Mouse (Mus musculus): ENCODE measurements around the gene Nos2. TPM values are rescaled to one million over a fixed set of nuclear protein-coding genes. Genes with fewer than 3 reads are reported as not detected.

Gene Nos2
- total and polyA plus RNA-seq, 3 experiments: not detected

GRCm38 (mm10) chr11:79005578-79006394 is 85.2 kb downstream of the Nos2 start:
- Histone ChIP-seq H3K27ac (ENCODE audit: control insufficient read depth, low read depth, low read length) (peak overlapping the region; percentile 87), H3K79me2 (ENCODE audit: control insufficient read depth, insufficient read depth, low read length, poor library complexity) (no peaks in the 10 kb centered on the region), H3K4me3 (ENCODE audit: control insufficient read depth in 1 of 2, insufficient read depth in 1 of 2, low read depth in 2 of 2, low read length in 2 of 2) (peak overlapping the region; percentile 17 to 35)
- 0 out of 2 replicates have a peak, but pooled peaks have one; percentile 40 for TF ChIP-seq MAX (IDR thresholded peaks at IDR 0.05; ENCODE audit: low read length)
- peak; percentile 95 for TF ChIP-seq ZMIZ1 (IDR thresholded peaks at IDR 0.05; ENCODE audit: low read depth, low read length)
- peak; percentile 98 for TF ChIP-seq GATA1 (IDR thresholded peaks at IDR 0.05; ENCODE audit: low read depth, low read length)
- TF ChIP-seq MEF2A (IDR thresholded peaks at IDR 0.05; ENCODE audit: extremely low read depth, insufficient replicate concordance, low read depth, low read length, poor library complexity, severe bottlenecking): peak; percentile 65; the same call in 1 of the 2 replicates
- TF ChIP-seq RCOR1 (IDR thresholded peaks at IDR 0.05; ENCODE audit: low read depth, low read length): peak; percentile 93
- peak; percentile 79; the same call in 1 of the 2 replicates for TF ChIP-seq POLR2AphosphoS2 (IDR thresholded peaks at IDR 0.05; ENCODE audit: low read length)
- no peak; the same call in 1 of the 2 replicates for TF ChIP-seq CHD2 (IDR thresholded peaks at IDR 0.05; ENCODE audit: low read length)
- TF ChIP-seq ZNF384 (IDR thresholded peaks at IDR 0.05; ENCODE audit: low read depth, low read length): no peak
- TF ChIP-seq RAD21 (IDR thresholded peaks at IDR 0.05; ENCODE audit: low read depth, low read length): no peak; the same call in 1 of the 2 replicates
- TF ChIP-seq CHD1 (IDR thresholded peaks at IDR 0.05; ENCODE audit: low read depth, low read length): 0 out of 2 replicates have a peak, but pooled peaks have one; percentile 38
- no peak for TF ChIP-seq NRF1 (IDR thresholded peaks at IDR 0.05; ENCODE audit: insufficient read depth, low read depth, low read length, poor library complexity, severe bottlenecking)
- TF ChIP-seq TAL1 (IDR thresholded peaks at IDR 0.05; ENCODE audit: low read length): peak; percentile 79
- TF ChIP-seq MYC (IDR thresholded peaks at IDR 0.05; ENCODE audit: low read depth, low read length): peak; percentile 93
- TF ChIP-seq MAFK (IDR thresholded peaks at IDR 0.05; ENCODE audit: borderline replicate concordance, low read depth, low read length): peak; percentile 32; the same call in 1 of the 2 replicates
- TF ChIP-seq USF1 (IDR thresholded peaks at IDR 0.05; ENCODE audit: low read depth, low read length): no peak
- peak; percentile 60; the same call in 1 of the 2 replicates for TF ChIP-seq MXI1 (IDR thresholded peaks at IDR 0.05; ENCODE audit: low read depth, low read length)
- no peak for TF ChIP-seq ZC3H11A (IDR thresholded peaks at IDR 0.05; ENCODE audit: low read depth, low read length)
- TF ChIP-seq EP300 (IDR thresholded peaks at IDR 0.05; ENCODE audit: low read depth in 1 of 2, low read length in 2 of 2): peak; percentile 96 to 99
- TF ChIP-seq UBTF (IDR thresholded peaks at IDR 0.05; ENCODE audit: borderline replicate concordance, insufficient read depth, low read depth, low read length): 0 out of 2 replicates have a peak, but pooled peaks have one; percentile 66
- peak; percentile 77 for TF ChIP-seq NELFE (IDR thresholded peaks at IDR 0.05; ENCODE audit: low read depth, low read length)
- TF ChIP-seq E2F4 (IDR thresholded peaks at IDR 0.05; ENCODE audit: borderline replicate concordance, low read depth, low read length): no peak
- peak; percentile 58; the same call in 1 of the 2 replicates for TF ChIP-seq KAT2A (conservative IDR thresholded peaks at IDR 0.05; ENCODE audit: low read depth, low read length)
- peak; percentile 42; the same call in 1 of the 2 replicates for TF ChIP-seq BHLHE40 (IDR thresholded peaks at IDR 0.05; ENCODE audit: borderline replicate concordance, low read depth, low read length)
- peak; percentile 84 for TF ChIP-seq ELF1 (IDR thresholded peaks at IDR 0.05; ENCODE audit: low read depth, low read length)
- peak; percentile 31 for TF ChIP-seq SMC3 (IDR thresholded peaks at IDR 0.05; ENCODE audit: low read depth, low read length)
- peak; percentile 96 for TF ChIP-seq SIN3A (IDR thresholded peaks at IDR 0.05; ENCODE audit: low read length)
- TF ChIP-seq JUND (IDR thresholded peaks at IDR 0.05; ENCODE audit: low read depth, low read length): peak; percentile 74; the same call in 1 of the 2 replicates
- no peak for TF ChIP-seq ZKSCAN1 (IDR thresholded peaks at IDR 0.05; ENCODE audit: low read depth, low read length)
- TF ChIP-seq HCFC1 (IDR thresholded peaks at IDR 0.05; ENCODE audit: low read depth, low read length): peak; percentile 82
- peak; percentile 97 for TF ChIP-seq ETS1 (IDR thresholded peaks at IDR 0.05; ENCODE audit: low read depth, low read length)
- peak; percentile 39 to 90; a peak in 2 of 4 replicates for TF ChIP-seq POLR2A (IDR thresholded peaks at IDR 0.05; ENCODE audit: control insufficient read depth in 1 of 2, insufficient read depth in 1 of 2, low read depth in 1 of 2, low read length in 2 of 2, poor library complexity in 1 of 2)
- 0 out of 2 replicates have a peak, but pooled peaks have one; percentile 21 for TF ChIP-seq MAZ (IDR thresholded peaks at IDR 0.05; ENCODE audit: low read depth, low read length)
- peak; percentile 94 for TF ChIP-seq MYB (IDR thresholded peaks at IDR 0.05; ENCODE audit: low read depth, low read length)
- no peak for TF ChIP-seq USF2 (IDR thresholded peaks at IDR 0.05; ENCODE audit: borderline replicate concordance in 1 of 2, insufficient read depth in 1 of 2, low read depth in 1 of 2, low read length in 2 of 2)

More at GRCm38 (mm10) chr11:79005578-79006394, 85.2 kb downstream of the Nos2 start:
- Histone ChIP-seq H3K36me3 (ENCODE audit: control insufficient read depth in 1 of 2, insufficient read depth in 2 of 2, low read length in 2 of 2) (peaks cover 0 to 57% of the 10 kb centered on the region in 2 experiments; a peak in 2 of 4 replicates), H3K4me1 (ENCODE audit: control insufficient read depth in 1 of 2, insufficient read depth in 2 of 2, low read length in 2 of 2) (peaks cover 55 to 58% of the 10 kb centered on the region in 2 experiments), H3K9ac (ENCODE audit: control insufficient read depth, low read depth, low read length, poor library complexity, severe bottlenecking) (peak overlapping the region; percentile 45), H3K27me3 (ENCODE audit: control insufficient read depth in 1 of 2, insufficient read depth in 2 of 2, low read length in 2 of 2) (no peaks in the 10 kb centered on the region), H3K9me3 (replicated peaks; ENCODE audit: insufficient read depth, low read length) (no peaks in the 10 kb centered on the region)
- DNase-seq (ENCODE audit: low read depth, low spot score): peak; percentile 99
